Mouse (Mus musculus) cerebellum, adult 18-20 months (tissue): Measurements from ENCODE around the gene Lgals1.
A peak's percentile ranks its signal among the peaks of the same experiment; 100 is the strongest.
"Not testable (repeated sequence)": the region's sequence is repeated elsewhere in the genome, so short reads cannot be mapped to it uniquely, and the experiment has no call there.

Source experiments
- DNase-seq, 2 experiments: peaks; one replicate each; pipeline ENCODE4 v3.0.0; 2021

Gene Lgals1

DNA sequence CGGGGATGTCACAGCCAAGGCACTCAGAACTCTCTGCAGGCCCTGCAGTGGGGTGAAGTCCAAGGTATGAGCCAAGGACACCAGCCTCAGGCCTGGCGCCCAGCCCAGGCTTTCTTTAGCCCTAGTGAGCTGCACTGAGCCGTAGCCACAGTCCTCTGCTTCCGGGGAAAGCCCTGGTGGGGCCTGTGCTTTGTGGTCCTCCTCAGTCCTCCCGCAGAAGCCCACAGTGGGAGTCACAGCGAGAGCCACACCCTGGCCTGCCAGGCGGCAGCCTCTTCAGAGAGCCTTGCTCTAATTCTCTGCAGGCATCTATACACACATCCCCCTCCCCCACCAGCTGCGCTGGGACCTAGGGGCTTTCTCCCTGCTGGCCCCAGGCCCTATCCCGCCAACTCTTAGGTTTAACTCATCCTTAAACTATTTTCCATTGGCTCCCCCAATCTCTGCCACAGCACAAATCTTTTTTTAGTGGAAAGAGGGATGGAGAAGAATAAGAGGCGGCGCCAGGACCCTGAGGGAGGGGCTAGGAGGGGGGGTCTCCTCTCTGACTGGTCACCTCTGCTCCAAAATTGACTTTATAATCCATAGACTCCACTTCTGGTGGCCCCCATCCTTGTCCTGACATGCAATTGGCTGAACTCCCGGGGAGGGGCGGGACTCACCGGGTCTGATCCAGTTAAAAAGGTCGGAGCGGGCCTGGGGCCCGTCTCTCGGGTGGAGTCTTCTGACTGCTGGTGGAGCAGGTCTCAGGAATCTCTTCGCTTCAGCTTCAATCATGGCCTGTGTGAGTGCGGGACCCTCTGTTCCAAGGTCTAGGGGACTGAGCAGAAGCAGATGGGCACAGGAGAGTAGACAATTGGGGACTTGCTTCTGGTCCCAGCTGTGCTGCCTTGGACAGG, at the start of gene Lgals1:
TSS of gene Lgals1 (plus strand) at position 705 of the 899 bp plus-strand sequence.
- peak; percentile 82 to 83 for DNase-seq

DNA sequence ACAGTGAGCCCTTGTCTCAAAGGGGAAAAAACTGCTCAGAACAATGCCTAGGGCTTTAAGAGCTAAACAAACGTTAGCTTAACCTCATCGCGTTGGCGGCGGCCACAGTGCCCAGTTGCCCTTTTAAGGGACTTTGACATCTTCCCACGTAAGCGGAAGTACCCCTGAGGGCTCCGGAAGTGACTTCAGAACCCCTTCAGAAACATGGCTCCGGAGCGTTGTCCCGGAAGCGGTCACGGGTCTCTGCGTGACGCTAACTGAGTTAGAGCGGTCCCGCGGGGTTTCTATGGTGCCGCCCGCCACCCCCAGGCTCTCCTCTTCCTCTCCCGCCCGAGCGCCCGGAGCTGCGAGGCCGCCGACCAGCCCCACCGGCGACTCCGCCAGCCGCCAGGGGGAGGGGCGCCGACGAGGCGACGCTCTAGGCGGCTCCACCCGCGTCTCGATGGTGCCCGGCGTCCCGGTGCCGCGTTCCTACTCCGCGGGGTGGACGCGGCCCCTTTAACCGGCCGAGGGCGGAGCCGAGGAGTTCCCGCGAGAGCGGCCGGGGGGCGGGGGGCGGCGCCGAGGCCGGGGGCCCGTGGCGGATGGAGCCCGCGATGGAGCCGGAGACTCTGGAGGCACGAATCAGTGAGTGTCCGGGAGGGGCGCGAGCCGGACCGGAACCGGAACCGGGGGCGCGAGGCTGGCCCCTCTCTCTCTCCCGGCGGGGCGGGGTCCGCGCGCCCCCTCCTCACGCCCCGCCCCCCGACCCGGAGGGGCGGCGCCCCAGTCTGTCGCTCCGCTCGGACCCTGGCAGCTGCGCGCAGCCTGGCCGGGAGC, 49.3 kb upstream of the Lgals1 start, which contains the start of gene Gga1:
TSS of gene Gga1 (plus strand) at position 200 of the 819 bp plus-strand sequence.
- peak; percentile 93 to 95 for DNase-seq

GRCm38 (mm10) chr15:78877810-78878390, 48.6 kb upstream of the Lgals1 start:
- DNase-seq: peak in 1 of 2 experiments; percentile 29

- not testable (repeated sequence) for DNase-seq
Measured at GRCm38 (mm10) chr15:78878792-78879516, 47.6 kb upstream of the Lgals1 start.

DNA sequence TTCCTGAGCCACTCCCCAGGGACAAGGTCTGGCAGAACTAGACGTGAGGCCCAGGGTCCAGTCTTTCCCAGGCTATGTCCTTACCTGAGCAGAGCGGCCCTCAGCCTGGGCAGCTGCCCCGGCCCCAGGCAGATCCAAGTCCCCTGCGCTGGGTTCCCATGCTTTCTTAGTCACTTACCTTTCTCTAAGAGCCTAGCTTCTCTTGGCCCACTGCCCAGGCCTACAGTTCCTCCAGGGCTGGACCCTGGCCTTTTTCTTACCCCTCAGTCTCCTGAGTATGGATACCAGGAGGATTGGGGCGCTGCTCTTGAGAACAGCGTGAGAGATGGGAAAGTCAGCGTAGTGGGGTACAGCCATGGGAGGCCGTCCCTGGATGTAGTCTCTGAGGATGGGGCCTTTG, 46.1 kb upstream of the Lgals1 start:
- DNase-seq: no peak

- no peak for DNase-seq
Measured at GRCm38 (mm10) chr15:78881828-78882227, 44.7 kb upstream of the Lgals1 start.

GRCm38 (mm10) chr15:78889401-78889853, 37.1 kb upstream of the Lgals1 start:
- no peak for DNase-seq

GRCm38 (mm10) chr15:78892440-78892839, 34.1 kb upstream of the Lgals1 start:
- DNase-seq: no peak

GRCm38 (mm10) chr15:78894726-78895125, 31.8 kb upstream of the Lgals1 start:
- no peak for DNase-seq

GRCm38 (mm10) chr15:78895741-78896140, 30.8 kb upstream of the Lgals1 start:
- DNase-seq: no peak

- DNase-seq: no peak
Measured at GRCm38 (mm10) chr15:78896149-78896548, 30.4 kb upstream of the Lgals1 start.

DNA sequence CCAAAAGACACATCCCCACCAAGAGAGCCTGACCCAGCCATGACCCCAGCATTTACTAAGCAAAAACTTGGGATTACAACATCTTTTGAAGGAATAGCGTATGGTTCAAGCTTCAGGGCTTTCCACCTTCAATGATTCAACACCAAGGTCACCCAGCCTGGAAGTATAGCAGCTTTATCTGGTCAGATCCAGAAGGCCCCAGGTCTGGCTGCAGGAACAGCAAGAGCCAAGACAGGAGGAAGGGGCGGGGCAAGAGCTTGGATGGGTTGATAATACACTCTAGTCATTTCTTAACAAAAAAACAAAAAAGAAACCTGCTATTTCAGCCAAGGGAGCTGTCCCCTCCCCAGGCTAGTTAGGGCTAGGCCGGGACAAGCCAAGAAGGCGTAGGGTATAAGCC, 29.0 kb upstream of the Lgals1 start:
- no peak for DNase-seq

- no peak for DNase-seq
Measured at GRCm38 (mm10) chr15:78898507-78899001, 28.0 kb upstream of the Lgals1 start.

DNA sequence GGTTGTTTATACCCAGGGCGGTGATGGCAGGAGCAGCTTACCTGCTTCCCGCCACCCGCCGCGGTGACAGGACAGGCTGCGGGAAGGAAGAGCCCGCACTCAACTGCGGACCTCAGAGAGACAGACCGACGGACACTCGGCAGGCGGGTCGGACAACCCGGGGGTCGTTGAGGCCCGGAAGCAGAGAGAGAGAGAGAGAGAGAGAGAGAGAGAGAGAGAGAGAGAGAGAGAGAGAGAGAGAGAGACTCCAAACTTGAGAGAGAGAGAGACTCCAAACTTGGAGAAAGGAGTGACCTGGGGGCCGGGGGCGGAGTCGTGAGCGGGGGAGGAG, 27.2 kb upstream of the Lgals1 start, which contains the start of gene Gm49510:
TSS of gene Gm49510 (plus strand) at position 259 of the 331 bp plus-strand sequence.
- DNase-seq: no peak

- peak; percentile 50 to 66 for DNase-seq
Measured at GRCm38 (mm10) chr15:78899740-78900584, 26.6 kb upstream of the Lgals1 start, which contains the start of gene Sh3bp1. Sh3bp1 (plus strand) TSS chr15:78899768.

DNA sequence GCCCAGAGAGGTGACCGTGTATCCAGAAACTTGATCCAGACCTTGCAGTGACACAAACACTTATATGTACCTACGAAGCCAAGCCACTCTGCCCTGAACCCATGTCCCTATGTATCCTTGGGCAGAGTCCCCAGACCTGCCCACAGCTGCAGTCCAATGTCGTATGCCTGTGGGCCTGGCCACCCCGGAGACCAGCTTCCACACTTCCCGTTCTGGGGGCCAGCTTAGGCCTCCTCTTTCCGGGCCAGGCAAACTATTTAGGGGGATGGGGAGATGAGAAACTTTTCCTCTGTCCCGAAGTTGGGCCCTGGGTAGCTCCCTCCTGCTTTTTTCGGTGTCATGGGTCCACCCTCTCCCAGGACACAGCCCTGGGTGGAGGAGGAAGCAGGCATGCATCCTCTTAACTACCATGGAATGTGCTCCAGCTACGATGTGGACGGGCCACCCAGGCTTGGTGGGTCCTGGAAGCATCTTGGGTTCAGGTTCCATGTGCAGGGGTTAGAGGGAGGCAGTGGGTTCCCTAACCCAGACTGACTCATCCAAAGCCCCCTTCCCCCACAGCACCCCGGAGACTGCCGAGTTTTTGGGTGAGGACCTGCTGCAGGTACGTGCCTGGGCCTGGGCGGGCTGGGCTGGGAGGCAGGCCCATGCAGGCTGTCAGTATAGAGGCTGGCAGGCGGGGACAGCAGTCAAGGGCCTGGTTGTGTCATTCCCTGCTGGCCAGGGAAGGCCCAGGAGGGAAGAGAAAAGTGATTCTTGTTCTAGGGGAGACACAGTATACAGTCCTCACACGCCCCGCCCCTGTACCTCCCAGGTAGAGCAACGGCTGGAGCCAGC, 25.7 kb upstream of the Lgals1 start:
- no peak for DNase-seq

GRCm38 (mm10) chr15:78901422-78901789, 25.1 kb upstream of the Lgals1 start:
- DNase-seq: no peak

GRCm38 (mm10) chr15:78903243-78903642, 23.3 kb upstream of the Lgals1 start:
- peak; percentile 82 to 90 for DNase-seq

DNA sequence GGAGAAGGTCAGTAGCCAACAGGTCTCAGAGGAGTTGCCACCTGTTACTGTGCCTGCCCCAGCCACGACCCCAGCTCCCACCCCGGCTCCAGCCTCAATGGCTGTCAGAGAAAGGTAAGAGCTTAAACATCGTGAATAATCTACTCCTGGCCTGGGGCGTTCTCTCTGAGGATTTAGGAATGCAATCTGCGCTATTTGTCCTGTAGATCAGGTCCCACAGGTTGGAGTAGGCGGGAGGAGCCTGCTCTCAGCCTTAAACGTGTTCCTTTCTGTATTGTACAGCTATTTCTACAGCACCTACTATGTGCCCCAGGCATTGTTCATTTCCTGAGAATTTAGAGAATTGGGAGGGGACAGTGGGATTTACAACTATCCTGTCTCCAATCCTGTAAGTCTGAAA, 18.1 kb upstream of the Lgals1 start:
- DNase-seq: no peak

DNA sequence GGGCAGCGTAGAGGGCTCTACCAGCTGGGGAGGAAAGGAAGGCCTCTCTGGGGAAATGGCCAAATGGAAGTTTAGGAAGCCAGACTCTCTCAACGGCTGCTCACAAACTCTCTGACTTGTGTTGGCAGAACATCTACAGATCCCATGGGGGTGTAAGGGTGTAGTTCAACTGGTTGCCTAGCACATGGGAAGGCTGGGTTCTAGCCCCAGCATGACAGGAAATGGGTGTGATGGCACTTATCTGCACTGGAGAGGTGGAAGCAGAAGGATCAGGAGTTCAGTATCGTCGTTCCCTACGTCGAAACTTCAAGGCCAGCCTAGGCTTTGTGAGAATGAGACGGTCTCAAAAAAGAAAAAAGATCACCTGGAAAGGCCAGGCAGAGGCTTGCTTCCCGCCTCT, 17.5 kb upstream of the Lgals1 start:
- no peak for DNase-seq
